Mouse (Mus musculus): ENCODE results near the gene Uso1. TPM values are rescaled to one million over a fixed set of nuclear protein-coding genes. Genes with fewer than 3 reads are reported as not detected.
A peak's percentile ranks its signal among the peaks of the same experiment; 100 is the strongest.
"Not testable (repeated sequence)": the region's sequence is repeated elsewhere in the genome, so short reads cannot be mapped to it uniquely, and the experiment has no call there.

The Uso1 gene
- polyA plus RNA-seq, 1 experiment from 2014 or later, result 27.4 TPM

GRCm38 (mm10) chr5:92133006-92133405 is 4.7 kb upstream of the Uso1 start:
- H3K36me3 ChIP-seq (replicated peaks; ENCODE audit: control insufficient read depth, insufficient read depth); H3K9me3 ChIP-seq (ENCODE audit: control insufficient read depth, low read length); H3K9ac ChIP-seq; ATAC-seq (ENCODE audit: low FRiP score); DNase-seq (ENCODE audit: low spot score); H3K4me3 ChIP-seq (replicated peaks; ENCODE audit: low read length); H3K27ac ChIP-seq; H3K27me3 ChIP-seq (ENCODE audit: control insufficient read depth, insufficient read depth, low read length); H3K4me2 ChIP-seq (replicated peaks): not testable (repeated sequence)
- 80% methylated on average over 4 of the region's 4 CpGs for WGBS
- H3K4me1 ChIP-seq (replicated peaks; ENCODE audit: control insufficient read depth, insufficient read depth, low read length), result peaks cover 15% of the 10 kb centered on the region

- WGBS, result 87% methylated on average over 3 of the region's 3 CpGs
- peaks cover 7% of the 10 kb centered on the region; the same call in 1 of the 2 replicates for H3K36me3 ChIP-seq (replicated peaks; ENCODE audit: control insufficient read depth, insufficient read depth)
- no peak overlapping the region for H3K9ac ChIP-seq
- peaks cover 30% of the 10 kb centered on the region for H3K4me1 ChIP-seq (replicated peaks; ENCODE audit: control insufficient read depth, insufficient read depth, low read length)
- no peak overlapping the region for H3K4me2 ChIP-seq (replicated peaks)
- no peak overlapping the region for H3K4me3 ChIP-seq (replicated peaks; ENCODE audit: low read length)
- DNase-seq (ENCODE audit: low spot score) (no peak), ATAC-seq (ENCODE audit: low FRiP score) (no peak)
- no peaks in the 10 kb centered on the region for H3K27me3 ChIP-seq (ENCODE audit: control insufficient read depth, insufficient read depth, low read length)
- H3K9me3 ChIP-seq (ENCODE audit: control insufficient read depth, low read length), result no peaks in the 10 kb centered on the region
- no peak overlapping the region for H3K27ac ChIP-seq
These were observed 2.8 kb upstream of the Uso1 start for GRCm38 (mm10) chr5:92134934-92135333.

- DNase-seq (ENCODE audit: low spot score), result no peak
- Histone ChIP-seq H3K4me3 (replicated peaks; ENCODE audit: low read length) (peak overlapping the region; percentile 93), H3K27ac (0 out of 2 replicates have a peak overlapping the region, but pooled peaks have one; percentile 88), H3K4me1 (replicated peaks; ENCODE audit: control insufficient read depth, insufficient read depth, low read length) (peaks cover 30% of the 10 kb centered on the region), H3K4me2 (replicated peaks) (peak overlapping the region; percentile 76), H3K27me3 (ENCODE audit: control insufficient read depth, insufficient read depth, low read length) (no peaks in the 10 kb centered on the region), H3K36me3 (replicated peaks; ENCODE audit: control insufficient read depth, insufficient read depth) (peaks cover 4% of the 10 kb centered on the region; the same call in 1 of the 2 replicates), H3K9ac (peak overlapping the region; percentile 88), H3K9me3 (ENCODE audit: control insufficient read depth, low read length) (no peaks in the 10 kb centered on the region)
- WGBS, result 61% methylated on average over 9 of the region's 9 CpGs
- no peak for ATAC-seq (ENCODE audit: low FRiP score)
These were observed 1.1 kb upstream of the Uso1 start for GRCm38 (mm10) chr5:92136536-92137238.

- Histone ChIP-seq H3K36me3 (replicated peaks; ENCODE audit: control insufficient read depth, insufficient read depth) (0 out of 2 replicates have a peak, but pooled peaks cover 3% of the 10 kb centered on the region), H3K9ac (peak overlapping the region; percentile 88), H3K27ac (peak overlapping the region; percentile 88), H3K27me3 (ENCODE audit: control insufficient read depth, insufficient read depth, low read length) (no peaks in the 10 kb centered on the region), H3K4me2 (replicated peaks) (peak overlapping the region; percentile 76), H3K4me3 (replicated peaks; ENCODE audit: low read length) (peak overlapping the region; percentile 93), H3K9me3 (ENCODE audit: control insufficient read depth, low read length) (no peaks in the 10 kb centered on the region), H3K4me1 (replicated peaks; ENCODE audit: control insufficient read depth, insufficient read depth, low read length) (peaks cover 30% of the 10 kb centered on the region)
- under 1% methylated on average over 43 of the region's 43 CpGs for WGBS
- DNase-seq (ENCODE audit: low spot score) (peak; percentile 26), ATAC-seq (ENCODE audit: low FRiP score) (peak; percentile 83)
These were observed 419 bp downstream of the Uso1 start for GRCm38 (mm10) chr5:92138093-92138621.

GRCm38 (mm10) chr5:92139191-92139590 is 1.5 kb downstream of the Uso1 start:
- Histone ChIP-seq H3K4me1 (replicated peaks; ENCODE audit: control insufficient read depth, insufficient read depth, low read length) (peaks cover 30% of the 10 kb centered on the region), H3K36me3 (replicated peaks; ENCODE audit: control insufficient read depth, insufficient read depth) (no peaks in the 10 kb centered on the region), H3K27ac (no peak overlapping the region), H3K9ac (peak overlapping the region; percentile 88; the same call in 1 of the 2 replicates), H3K27me3 (ENCODE audit: control insufficient read depth, insufficient read depth, low read length) (no peaks in the 10 kb centered on the region), H3K9me3 (ENCODE audit: control insufficient read depth, low read length) (no peaks in the 10 kb centered on the region), H3K4me2 (replicated peaks) (peak overlapping the region; percentile 76), H3K4me3 (replicated peaks; ENCODE audit: low read length) (peak overlapping the region; percentile 93)
- no peak for DNase-seq (ENCODE audit: low spot score)
- no peak for ATAC-seq (ENCODE audit: low FRiP score)
- 26% methylated on average over 1 of the region's 1 CpGs for WGBS

GRCm38 (mm10) chr5:92141696-92142095 is 4.0 kb downstream of the Uso1 start:
- H3K4me3 ChIP-seq (replicated peaks; ENCODE audit: low read length), result no peak overlapping the region
- no peak for ATAC-seq (ENCODE audit: low FRiP score)
- no peaks in the 10 kb centered on the region for H3K36me3 ChIP-seq (replicated peaks; ENCODE audit: control insufficient read depth, insufficient read depth)
- H3K27me3 ChIP-seq (ENCODE audit: control insufficient read depth, insufficient read depth, low read length), result no peaks in the 10 kb centered on the region
- no peak for DNase-seq (ENCODE audit: low spot score)
- no peak overlapping the region for H3K9ac ChIP-seq
- WGBS, result 80% methylated on average over 5 of the region's 5 CpGs
- peaks cover 18% of the 10 kb centered on the region for H3K4me1 ChIP-seq (replicated peaks; ENCODE audit: control insufficient read depth, insufficient read depth, low read length)
- H3K4me2 ChIP-seq (replicated peaks), result no peak overlapping the region
- no peaks in the 10 kb centered on the region for H3K9me3 ChIP-seq (ENCODE audit: control insufficient read depth, low read length)
- no peak overlapping the region for H3K27ac ChIP-seq

GRCm38 (mm10) chr5:92142481-92142880 is 4.7 kb downstream of the Uso1 start:
- Histone ChIP-seq H3K36me3 (replicated peaks; ENCODE audit: control insufficient read depth, insufficient read depth) (no peaks in the 10 kb centered on the region), H3K4me2 (replicated peaks) (no peak overlapping the region), H3K9me3 (ENCODE audit: control insufficient read depth, low read length) (no peaks in the 10 kb centered on the region), H3K27me3 (ENCODE audit: control insufficient read depth, insufficient read depth, low read length) (no peaks in the 10 kb centered on the region), H3K4me1 (replicated peaks; ENCODE audit: control insufficient read depth, insufficient read depth, low read length) (peaks cover 15% of the 10 kb centered on the region), H3K4me3 (replicated peaks; ENCODE audit: low read length) (no peak overlapping the region), H3K27ac (no peak overlapping the region), H3K9ac (no peak overlapping the region)
- 88% methylated on average over 3 of the region's 3 CpGs for WGBS
- DNase-seq (ENCODE audit: low spot score) (no peak), ATAC-seq (ENCODE audit: low FRiP score) (no peak)

- H3K4me1 ChIP-seq (replicated peaks; ENCODE audit: control insufficient read depth, insufficient read depth, low read length), result peaks cover 13% of the 10 kb centered on the region
- 97% methylated on average over 6 of the region's 6 CpGs for WGBS
These were observed 5.9 kb downstream of the Uso1 start for GRCm38 (mm10) chr5:92143665-92144064.

GRCm38 (mm10) chr5:92144954-92145708 is 7.4 kb downstream of the Uso1 start:
- H3K27ac ChIP-seq, result no peak overlapping the region
- H3K9ac ChIP-seq, result no peak overlapping the region
- no peaks in the 10 kb centered on the region for H3K36me3 ChIP-seq (replicated peaks; ENCODE audit: control insufficient read depth, insufficient read depth)
- H3K4me3 ChIP-seq (replicated peaks; ENCODE audit: low read length), result no peak overlapping the region
- WGBS, result 90% methylated on average over 7 of the region's 7 CpGs
- H3K4me2 ChIP-seq (replicated peaks), result no peak overlapping the region
- ATAC-seq (ENCODE audit: low FRiP score) (no peak), DNase-seq (ENCODE audit: low spot score) (no peak)
- no peaks in the 10 kb centered on the region for H3K4me1 ChIP-seq (replicated peaks; ENCODE audit: control insufficient read depth, insufficient read depth, low read length)
- no peaks in the 10 kb centered on the region for H3K27me3 ChIP-seq (ENCODE audit: control insufficient read depth, insufficient read depth, low read length)
- H3K9me3 ChIP-seq (ENCODE audit: control insufficient read depth, low read length), result no peaks in the 10 kb centered on the region

More at GRCm38 (mm10) chr5:92143665-92144064, 5.9 kb downstream of the Uso1 start:
- no peaks in the 10 kb centered on the region for H3K36me3 ChIP-seq (replicated peaks; ENCODE audit: control insufficient read depth, insufficient read depth)
- H3K4me2 ChIP-seq (replicated peaks), result no peak overlapping the region
- no peaks in the 10 kb centered on the region for H3K9me3 ChIP-seq (ENCODE audit: control insufficient read depth, low read length)
- H3K9ac ChIP-seq, result no peak overlapping the region
- no peak for ATAC-seq (ENCODE audit: low FRiP score)
- H3K27me3 ChIP-seq (ENCODE audit: control insufficient read depth, insufficient read depth, low read length), result no peaks in the 10 kb centered on the region
- H3K27ac ChIP-seq, result no peak overlapping the region
- no peak for DNase-seq (ENCODE audit: low spot score)
- no peak overlapping the region for H3K4me3 ChIP-seq (replicated peaks; ENCODE audit: low read length)

Measured in hindbrain, embryonic 14.5 days (tissue).